Mouse (Mus musculus): ENCODE measurements around the gene Tmem135. TPM values are rescaled to one million over a fixed set of nuclear protein-coding genes. Genes with fewer than 3 reads are reported as not detected.
A peak's percentile ranks its signal among the peaks of the same experiment; 100 is the strongest.

Gene Tmem135
- total RNA-seq, 2 experiments from 2014 or later = 15.5 to 18.3 TPM

DNA sequence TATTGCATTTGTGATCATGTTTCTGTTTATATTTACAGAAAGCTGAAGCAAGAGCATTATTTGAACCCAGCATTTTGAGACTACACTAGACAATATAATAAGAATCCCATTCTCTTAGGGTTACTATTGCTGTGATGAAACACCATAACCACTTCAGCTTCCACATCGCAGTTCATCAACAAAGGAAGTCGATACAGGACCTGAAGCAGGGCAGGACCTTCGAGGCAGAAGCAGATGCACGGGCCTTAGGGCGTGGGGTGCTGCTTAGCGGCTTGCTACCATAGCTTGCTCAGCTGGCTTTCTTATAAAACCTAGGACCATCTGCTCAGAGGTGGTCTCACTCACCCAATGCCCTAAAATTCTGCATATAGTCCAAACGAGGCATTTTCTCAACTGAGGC lies 188.3 kb downstream of the Tmem135 start:
- DNase-seq = no peak
- intact Hi-C loops (cut with DNase I) = no loop called here

DNA sequence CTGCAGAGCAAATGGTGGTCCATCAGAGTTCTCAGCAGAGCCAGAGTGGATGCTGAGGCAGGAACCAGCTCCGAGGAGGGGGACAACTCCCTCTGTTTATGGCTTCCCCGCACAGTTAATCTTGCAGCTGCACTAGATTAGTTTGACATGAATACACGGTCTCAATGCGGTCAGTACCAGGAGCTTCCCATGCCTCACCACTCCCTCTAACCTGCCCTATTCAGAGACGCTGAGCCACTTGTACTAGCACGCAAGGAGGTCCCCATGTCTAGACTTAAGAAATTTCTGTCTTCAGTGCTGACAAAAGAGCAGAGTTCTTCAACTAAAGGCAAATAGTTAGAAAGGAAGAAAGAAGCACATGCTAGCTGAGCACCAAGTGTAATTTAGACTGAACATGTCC lies 193.5 kb downstream of the Tmem135 start:
- intact Hi-C loops (cut with DNase I) = no loop called here
- no peak for DNase-seq

DNA sequence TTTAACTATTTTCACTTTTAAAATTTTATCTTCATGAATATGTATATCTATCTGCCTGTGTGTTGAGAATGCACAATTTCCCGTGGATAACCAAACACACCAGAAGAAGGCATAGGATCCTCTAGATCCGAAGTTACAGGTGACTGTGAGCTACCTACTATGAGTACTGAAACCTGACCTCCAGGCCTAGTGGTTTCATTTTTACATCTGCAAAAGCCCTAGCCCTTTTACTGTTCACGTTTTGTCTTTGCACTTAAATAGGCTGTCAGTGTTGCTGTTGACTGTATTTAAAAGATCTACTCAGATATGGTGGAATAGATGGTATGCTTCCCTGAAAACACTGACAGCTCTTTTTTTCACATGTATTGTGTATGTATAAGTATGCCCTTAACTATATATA lies 197.9 kb downstream of the Tmem135 start:
- intact Hi-C loops (cut with DNase I) = no loop called here
- DNase-seq = no peak

DNA sequence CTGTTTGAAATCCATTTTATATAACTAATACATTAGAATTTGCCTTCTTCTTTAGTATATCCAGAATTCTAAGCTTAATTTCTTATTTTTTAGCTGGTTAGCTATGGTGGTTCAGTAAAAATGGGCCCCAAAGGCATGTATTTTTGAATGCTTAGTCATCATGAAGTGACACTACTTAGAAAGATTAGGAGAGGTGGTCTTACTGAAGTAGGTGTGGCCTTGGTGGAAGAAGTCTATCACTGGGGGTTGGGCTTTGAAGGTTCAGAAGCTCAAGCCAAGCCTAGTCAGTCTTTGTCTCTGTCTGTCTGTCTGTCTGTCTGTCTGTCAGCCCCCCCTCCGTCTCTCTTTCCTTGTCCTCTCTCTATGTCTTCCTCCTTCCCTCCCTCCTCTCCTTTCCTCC lies 198.6 kb downstream of the Tmem135 start:
- intact Hi-C loops (cut with DNase I) = no loop called here
- DNase-seq = no peak

DNA sequence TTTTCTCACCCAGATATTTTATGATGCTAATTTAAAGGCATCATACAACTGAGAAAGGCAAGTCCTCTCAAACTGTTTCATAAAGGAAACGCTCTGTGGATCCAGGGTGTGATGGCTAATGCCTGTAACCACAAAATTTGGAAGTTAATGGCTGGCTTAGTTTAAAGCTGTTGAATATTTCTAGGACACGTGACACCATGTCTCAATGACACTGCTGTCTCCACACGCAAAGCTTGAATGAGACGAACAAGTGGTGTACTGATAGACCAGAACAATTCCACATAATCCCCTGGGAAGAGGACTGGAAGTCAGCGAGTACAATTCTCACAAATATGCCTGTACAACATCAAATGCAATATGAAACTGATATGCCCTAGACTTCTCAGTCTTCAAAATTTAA lies 200.9 kb downstream of the Tmem135 start:
- intact Hi-C loops (cut with DNase I) = no loop called here
- no peak for DNase-seq

DNA sequence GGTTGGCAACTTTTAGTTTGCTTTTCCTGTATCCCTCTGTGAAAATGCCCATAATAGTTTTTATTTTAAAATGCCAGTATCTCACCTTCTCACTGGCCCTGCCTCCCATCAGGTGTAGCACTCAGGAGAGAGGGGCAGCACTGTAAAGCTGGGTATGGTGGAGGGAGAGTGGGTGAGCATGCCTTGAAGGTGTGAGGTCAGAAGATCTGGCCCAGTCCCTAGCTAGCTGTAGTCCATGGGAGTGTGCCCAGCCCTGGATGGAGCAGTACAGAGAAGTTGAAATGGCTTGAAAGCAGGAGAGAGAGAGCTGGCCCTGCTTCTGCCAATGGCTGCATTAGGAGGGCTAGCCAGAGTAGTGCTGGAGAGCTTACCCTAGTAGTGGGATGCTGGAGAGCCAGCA lies 202.1 kb downstream of the Tmem135 start:
- no peak for DNase-seq
- intact Hi-C loops (cut with DNase I) = no loop called here

DNA sequence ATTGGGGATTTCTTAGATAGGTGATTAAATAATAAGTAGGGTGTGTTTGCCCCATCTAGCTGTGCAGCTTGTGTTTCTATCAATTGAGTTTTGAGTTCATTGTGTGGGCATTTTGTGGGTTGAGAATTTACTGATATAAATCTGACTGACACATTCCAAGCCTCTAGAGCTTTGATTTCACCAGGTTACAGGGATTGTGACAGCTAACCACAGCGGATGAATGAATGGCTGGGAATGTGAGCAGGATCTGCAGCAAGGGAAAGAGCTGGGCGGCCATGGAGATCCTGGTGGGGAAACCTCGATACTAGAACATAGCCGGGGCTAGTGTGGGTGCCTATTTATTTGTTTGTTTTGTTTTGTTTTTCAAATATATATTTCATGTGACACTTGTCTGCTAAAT lies 205.5 kb downstream of the Tmem135 start:
- intact Hi-C loops (cut with DNase I) = no loop called here
- DNase-seq = no peak

DNA sequence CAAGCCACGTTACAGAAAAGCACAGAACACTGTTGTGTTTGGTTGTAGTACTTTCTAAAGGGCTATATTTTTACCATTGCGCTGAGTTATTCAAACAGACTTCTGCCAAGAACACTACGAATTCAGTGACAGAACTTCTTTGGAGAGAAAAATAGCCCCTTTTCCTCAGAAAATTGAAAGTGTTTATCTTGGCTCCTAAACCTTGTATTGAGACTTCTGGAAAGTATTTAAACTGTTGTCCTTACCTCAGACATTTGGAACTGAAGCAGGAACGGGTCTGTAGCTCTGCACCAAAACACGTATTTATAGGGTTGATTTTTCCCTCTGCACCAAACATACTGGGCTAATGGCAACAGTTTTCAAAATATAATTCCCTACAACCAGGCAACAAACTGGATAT lies 210.6 kb downstream of the Tmem135 start:
- intact Hi-C loops (cut with DNase I) = no loop called here
- DNase-seq = no peak

DNA sequence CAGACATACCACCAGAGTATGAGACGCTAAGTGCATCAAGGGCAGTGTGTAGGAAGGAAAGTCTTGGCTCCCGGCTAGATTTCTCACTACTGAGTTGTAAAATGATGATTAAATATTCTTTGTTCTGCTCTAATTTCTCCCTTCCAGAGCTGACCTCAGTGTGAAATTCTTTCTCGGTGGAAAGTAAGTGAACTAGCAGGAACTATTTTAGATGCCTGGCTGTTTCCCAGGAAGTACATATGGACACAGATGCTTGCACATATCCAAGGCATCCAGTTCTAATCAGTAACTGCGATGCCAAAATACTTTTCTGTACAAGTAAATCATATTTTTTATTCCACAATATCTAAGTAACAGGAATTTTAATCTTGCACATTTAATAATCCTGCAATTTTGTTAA lies 220.1 kb downstream of the Tmem135 start:
- no peak for DNase-seq
- intact Hi-C loops (cut with DNase I) = no loop called here

DNA sequence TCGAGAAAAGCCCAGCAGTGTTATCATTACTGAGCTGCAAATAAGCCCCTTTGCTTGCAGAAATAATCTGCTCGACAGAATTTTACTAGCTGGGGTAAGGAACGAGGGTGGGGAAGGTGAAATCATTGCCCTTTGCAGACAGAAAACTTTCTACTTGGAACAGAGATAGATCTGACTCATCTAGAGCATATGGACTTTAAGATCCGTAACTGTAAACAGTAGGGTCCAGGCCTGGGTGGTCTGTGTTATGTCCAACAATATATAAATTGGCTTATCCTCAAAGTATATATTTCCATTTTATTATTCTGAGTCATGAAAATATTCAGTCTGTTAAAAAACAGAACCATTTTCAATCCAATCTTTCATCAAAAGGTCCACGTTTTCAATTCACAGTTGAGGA lies 221.1 kb downstream of the Tmem135 start:
- DNase-seq = no peak
- intact Hi-C loops (cut with DNase I) = no loop called here

DNA sequence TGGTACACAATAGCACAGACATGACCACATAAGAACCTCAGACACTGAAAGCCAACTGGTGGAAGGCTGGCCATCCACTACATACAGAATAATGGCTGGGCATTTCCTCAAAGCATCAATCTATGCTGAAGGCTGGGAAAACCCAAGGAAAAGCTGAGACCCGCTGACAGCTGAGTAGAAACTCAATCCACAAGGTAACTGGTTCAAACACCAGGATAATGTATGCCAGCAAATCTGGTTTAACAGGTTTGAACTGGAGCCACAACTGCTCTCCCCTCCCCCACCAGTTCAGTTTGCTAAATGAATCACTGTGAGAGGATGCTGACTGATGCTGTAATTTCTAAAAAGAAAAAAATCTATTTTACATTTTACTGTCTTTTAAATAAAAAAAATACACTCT lies 222.7 kb downstream of the Tmem135 start:
- intact Hi-C loops (cut with DNase I) = no loop called here
- DNase-seq = no peak

DNA sequence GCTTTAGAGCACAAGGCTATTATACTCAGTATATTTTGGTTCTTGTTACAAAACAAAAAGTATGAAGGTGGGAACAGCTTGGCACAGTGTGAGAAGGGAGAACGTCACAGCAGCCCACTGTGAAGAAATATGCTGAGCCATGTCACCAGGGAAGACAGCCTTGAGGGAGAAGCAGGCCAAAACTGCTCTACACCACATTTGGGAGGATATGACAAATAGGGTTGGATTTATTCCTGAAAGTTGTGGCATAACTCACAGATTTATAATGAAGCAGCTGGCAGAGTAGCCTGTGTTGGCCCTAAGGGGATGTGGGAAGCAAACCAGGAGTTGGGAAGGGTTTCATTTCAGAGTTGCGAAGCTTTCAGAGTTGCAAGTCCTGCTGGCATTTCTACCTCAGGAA lies 225.4 kb downstream of the Tmem135 start:
- peak in 1 of 2 experiments; percentile 20 for DNase-seq
- intact Hi-C loops (cut with DNase I) = no loop called here

DNA sequence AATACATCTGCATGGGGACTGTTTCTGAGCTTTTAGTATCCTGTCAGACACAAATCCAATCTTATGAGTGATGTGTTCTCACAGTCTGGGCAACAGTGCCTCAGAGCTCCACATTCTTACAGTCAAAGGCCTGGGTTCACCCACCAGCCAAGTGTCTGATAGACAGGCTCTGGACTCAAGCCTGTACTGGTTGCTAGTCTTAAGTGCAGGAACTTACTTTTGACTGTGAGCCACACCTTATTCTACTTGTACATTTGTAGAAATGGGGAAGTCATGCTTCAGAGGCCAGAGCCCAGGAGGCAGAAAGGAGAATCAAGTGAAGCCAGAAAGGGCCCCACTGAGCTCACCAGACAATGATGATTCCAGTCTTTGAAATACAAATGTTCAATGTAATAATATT lies 226.1 kb downstream of the Tmem135 start:
- intact Hi-C loops (cut with DNase I) = no loop called here
- DNase-seq = no peak

DNA sequence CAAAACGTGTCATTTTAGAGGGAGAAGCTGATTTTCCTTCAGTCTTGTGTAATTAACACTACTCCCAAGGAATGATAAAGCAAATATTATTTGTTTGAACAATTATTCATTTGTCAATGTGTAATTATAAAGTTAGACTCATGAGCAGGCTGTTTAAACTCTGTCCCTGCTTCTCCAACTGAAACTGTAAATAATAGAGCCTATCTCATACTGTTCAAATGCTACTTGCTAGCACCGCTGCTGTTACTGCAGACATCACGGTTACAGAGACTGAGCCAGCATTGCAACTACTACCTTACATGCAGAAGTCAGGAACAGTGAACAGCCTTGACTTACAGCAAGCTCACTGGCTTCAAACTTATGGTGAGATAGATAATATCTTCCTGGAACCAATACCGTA lies 229.6 kb downstream of the Tmem135 start:
- no peak for DNase-seq

DNA sequence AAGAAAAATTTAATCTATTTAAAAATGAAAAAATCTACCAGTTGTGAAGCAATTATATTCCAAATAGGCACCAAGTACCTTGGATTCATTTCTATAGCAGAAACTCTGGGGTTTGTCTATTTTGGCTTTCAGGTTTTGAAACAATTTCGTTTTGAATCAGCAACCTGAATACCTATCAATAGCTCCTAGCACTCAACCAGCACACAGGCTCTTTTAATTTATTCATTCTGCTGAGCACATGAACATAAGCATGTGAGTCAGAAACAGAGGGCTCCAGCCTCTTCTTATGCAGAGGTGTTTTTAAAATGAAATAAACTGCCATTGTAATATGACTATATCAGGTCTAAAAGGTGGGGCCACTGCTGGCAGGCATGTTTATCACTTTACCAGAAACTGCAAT lies 231.0 kb downstream of the Tmem135 start:
- intact Hi-C loops (cut with DNase I) = no loop called here

More for the DNA sequence above, 229.6 kb downstream of the Tmem135 start:
- intact Hi-C loops (cut with DNase I) = no loop called here

DNA sequence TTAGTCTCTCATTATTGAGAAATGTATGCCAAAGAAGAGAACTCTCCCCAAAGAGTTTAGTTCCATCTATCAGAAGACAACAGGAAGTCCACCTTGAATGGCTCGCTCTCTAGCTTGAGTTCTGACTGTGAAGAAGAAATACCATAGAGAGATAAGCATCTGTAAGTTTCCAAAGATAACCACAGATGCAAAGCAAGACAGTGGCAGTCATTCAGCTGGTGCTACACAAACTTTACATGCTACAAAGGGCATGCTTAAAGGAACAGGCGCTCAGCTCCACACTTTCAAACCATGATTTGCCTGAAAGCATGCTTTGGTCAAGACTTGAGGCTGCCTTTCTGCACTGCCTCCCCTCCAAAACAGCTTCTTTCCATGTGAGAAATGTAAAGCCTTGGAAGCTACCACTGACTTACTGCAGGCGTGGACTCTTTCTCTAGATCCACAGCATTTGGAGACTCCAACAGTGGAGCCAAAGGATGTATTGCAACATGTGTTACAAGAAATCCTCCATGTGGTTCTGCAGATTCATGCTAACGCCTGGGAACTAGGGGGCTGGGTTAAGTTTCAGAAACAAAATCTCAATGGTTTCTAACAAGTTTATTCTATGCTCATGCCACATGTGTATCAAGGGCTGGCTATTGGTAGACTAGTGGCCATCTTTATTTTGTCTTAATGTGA lies 232.1 kb downstream of the Tmem135 start:
- intact Hi-C loops (cut with DNase I) = no loop called here
- no peak for DNase-seq

More for the DNA sequence above, 231.0 kb downstream of the Tmem135 start:
- no peak for DNase-seq

DNA sequence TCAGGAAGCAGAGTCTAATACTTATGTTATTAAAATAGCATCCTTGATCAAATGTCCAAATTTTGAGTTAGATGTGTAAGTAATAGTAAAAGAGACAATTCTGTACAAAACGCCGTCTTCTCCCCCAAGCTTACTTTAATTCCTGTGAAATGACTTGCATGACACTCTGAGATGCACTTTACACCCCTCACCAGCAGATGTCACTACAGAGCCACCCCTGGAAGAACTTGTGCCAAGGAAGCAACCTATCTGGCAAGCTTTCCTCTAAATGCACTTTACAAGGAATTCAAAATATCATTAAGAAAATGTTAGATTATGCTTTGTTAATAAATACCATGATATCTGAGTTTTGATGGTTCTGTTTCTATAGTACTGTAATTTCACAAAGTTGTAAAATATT lies 235.4 kb downstream of the Tmem135 start:
- intact Hi-C loops (cut with DNase I) = loop anchor here (2.0 kb wide), 1 partner anchor 248 kb away; no protein-coding TSS in a partner anchor

DNA sequence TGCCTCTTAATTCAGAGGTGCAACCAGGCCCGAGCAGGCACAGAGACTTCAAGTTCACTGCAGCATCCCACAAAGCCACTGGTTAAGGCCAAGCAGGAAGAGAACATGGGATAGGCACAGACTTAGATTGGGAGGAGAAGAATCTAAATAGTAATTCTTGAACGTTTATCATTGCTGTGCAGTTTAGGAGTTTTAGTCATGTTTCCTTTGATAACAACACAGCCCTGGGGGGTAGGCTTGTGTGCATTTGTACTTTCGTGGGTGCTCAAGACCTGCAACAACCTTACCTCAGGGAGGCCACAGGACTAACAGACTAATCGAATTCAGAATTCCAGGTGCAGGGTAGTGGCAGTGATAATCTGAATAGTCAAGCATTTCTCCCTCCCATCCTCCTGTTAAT lies 238.5 kb downstream of the Tmem135 start:
- intact Hi-C loops (cut with DNase I) = no loop called here
- no peak for DNase-seq

More for the DNA sequence above, 235.4 kb downstream of the Tmem135 start:
- peak; percentile 43 to 73 for DNase-seq

DNA sequence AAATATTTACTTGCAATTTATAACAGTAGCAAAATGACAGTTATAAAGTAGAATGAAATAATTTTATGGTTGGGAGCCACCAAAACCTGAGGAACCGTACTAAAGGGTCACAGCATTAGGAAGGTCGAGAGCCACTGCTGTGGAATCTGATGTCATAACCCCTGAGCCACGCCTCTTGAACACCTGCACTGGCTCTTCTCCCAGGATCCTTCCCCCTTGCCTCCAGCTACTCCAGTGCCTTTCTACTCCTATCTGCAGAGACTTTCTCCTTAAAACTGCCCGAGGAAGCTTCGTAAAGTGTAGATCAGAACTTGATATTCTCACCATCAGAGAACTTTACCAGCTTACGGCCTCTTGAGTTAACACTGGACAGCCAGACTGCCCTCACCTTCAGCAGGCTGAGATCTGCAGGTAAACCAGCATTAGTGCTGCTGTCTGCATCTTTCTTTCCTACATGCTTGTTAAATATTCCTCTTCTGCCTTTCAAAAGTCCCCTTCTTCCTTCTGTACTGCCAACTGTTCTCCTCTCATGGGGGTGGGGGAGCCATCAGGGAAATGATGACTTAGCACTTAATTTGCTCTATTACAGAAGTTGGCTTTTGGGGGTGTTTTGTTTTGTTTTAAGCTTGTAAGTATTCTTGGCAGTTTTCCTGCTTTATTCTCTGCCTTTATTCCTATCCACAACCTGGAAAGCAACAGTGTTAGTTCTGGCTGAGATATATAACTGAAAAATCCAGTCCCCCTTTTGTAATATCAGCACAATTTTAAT lies 242.2 kb downstream of the Tmem135 start:
- intact Hi-C loops (cut with DNase I) = no loop called here

DNA sequence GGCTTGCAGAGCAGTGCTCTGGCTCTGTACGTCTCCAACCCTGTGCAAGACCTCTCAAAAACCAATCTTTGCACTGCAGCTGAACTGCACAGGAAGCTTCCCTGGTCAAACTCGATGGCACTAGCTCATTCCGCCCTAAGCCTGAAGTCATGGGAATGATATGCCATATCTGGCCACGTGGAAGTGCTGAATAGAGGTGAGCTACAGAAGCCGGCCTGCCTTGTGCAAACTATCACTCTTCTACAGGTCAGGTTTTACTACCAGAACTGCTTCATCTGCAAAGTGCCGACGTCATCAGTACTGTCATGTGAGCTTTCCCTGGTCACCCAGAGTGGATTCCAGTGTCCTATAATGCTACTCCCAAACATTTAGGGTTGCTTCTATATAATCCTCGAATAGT lies 246.7 kb downstream of the Tmem135 start:
- intact Hi-C loops (cut with DNase I) = no loop called here
- DNase-seq = no peak

More for the DNA sequence above, 242.2 kb downstream of the Tmem135 start:
- DNase-seq = no peak

DNA sequence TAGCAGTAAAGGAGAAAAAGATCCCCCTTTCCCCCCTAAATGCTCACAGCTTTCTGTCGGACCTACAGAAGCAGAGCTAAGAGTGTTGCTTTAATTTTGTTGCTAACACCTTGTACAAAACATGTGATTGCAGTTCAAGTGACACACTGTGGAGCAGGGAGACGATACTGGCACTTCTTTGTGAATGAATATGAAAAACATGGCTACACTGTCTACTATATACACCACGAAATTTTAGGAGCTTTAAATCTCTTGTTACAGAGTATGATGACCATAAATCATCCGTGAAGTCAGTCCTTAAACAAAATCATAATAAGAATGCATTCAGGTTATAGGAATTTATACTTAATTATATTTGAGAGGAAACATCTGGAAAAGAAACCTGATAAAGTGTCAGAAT lies 247.4 kb downstream of the Tmem135 start:
- intact Hi-C loops (cut with DNase I) = no loop called here
- no peak for DNase-seq

DNA sequence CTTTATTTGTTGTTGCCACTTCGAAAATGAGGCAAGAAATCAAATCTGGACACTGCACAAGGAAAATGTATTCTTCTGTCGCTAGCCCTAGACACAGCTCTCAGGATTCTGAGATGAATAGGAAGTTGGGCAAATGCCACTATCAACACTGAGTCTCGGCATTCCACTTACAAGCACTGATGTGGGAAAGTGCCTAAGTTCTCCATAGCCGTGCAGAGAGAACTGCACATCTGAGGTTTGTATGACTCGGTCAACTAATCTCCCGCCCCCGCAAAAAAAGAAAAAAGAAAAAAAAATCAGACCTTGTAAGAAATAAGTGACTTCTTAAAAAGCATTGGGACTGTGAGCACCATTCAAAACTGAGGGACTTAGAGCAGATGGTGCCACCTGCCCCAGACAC lies 248.3 kb downstream of the Tmem135 start:
- intact Hi-C loops (cut with DNase I) = no loop called here
- no peak for DNase-seq

All from gastrocnemius, postnatal 36 days (tissue).